Mouse (Mus musculus): Measurements from ENCODE around the gene Olfr1413. TPM values are rescaled to one million over a fixed set of nuclear protein-coding genes. Genes with fewer than 3 reads are reported as not detected.

The Olfr1413 gene
- total RNA-seq (2021) (not detected), polyA plus RNA-seq (2012; rRNA removed) (not detected in 2 replicates)
- long read RNA-seq: 0 reads

DNA sequence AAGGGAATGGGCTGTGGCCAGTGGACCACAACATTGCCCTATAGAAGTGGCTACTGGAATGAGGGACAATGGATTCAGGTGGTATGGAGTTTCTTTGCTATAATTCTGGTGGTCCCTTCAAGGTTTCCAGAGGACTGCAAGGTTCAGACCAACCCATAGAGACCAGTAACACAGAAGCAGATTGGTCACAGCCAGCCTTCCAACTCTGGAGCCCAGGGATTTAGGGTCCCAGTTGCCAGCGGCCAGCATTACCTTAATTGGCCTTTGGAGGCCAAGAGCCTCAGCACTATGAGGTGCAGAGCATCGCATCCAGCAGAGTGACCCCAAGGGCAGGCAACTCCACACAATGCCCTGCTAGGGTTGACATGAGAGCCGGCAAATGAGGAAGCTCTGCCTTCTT, at the start of gene Olfr1413:
Olfr1413 (plus strand) TSS at position 301 of the 400 bp plus-strand sequence.
- H3K4me1 ChIP-seq (ENCODE audit: control insufficient read depth, insufficient read depth, low read length): no peaks in the 10 kb centered on the region
- intact Hi-C loops (cut with DNase I): no loop called here
- H3K27me3 ChIP-seq (ENCODE audit: control insufficient read depth, insufficient read depth, low read length): no peaks in the 10 kb centered on the region
- no peak within 1 kb of the TSS for H3K27ac ChIP-seq
- no peak within 1 kb of the TSS for H3K9ac ChIP-seq (ENCODE audit: low read depth, low read length)
- TF ChIP-seq POLR2A (IDR thresholded peaks at IDR 0.05; ENCODE audit: insufficient read depth, low read depth, low read length) (no peak), CTCF (IDR thresholded peaks at IDR 0.05) (no peak), EP300 (IDR thresholded peaks at IDR 0.05; ENCODE audit: insufficient read depth, low read depth, low read length) (no peak)
- no peak within 1 kb of the TSS for H3K4me3 ChIP-seq
- DNase-seq: no peak
- H3K36me3 ChIP-seq (ENCODE audit: control insufficient read depth, insufficient read depth, low read length): no peaks in the 10 kb centered on the region
- no peaks in the 10 kb centered on the region for H3K79me2 ChIP-seq (replicated peaks; ENCODE audit: control insufficient read depth, insufficient read depth, low read length)
- 89% methylated on average over 3 of the region's 3 CpGs for WGBS

DNA sequence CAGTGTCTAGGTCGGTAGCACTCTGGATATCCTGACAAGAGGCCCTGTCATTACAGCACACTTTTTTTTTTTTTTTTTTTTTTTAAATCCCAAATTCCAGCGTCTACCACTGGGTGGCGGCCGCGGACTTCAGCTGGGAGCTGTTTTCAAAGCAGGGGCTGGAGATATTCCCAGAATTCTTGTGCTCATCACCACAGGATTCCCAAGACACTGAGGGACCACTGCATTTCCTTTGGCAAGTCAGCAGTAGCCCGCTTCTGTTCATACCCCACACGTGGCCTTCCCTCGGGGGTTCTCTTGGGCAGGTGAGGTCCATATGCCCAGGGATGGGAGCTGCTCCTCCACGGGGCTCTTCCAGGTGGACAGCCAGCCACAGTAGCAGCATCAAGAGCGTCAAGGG, 49.7 kb upstream of the Olfr1413 start:
- WGBS: 15% methylated on average over 10 of the region's 10 CpGs

DNA sequence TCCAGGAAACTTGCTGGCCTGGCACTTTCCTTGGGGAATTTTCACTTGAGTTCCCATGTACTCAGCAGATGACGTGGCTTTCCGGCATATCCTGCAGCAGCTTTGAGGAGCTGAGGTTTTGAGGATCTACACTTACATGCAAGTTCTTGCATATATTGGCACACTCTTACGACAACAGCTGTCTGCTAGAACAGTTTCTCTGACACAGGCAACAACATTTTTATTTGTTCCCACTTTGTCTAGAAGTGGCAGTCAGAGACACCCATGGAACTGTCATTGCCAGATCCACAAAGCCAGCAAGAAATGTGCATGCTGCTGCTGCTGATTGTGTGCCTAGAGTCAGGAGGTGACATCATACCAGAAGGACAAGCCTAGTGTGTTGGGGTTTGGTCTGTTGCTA, 47.4 kb upstream of the Olfr1413 start:
- WGBS: 73% methylated on average over 3 of the region's 3 CpGs
- no peak for TF ChIP-seq POLR2A (IDR thresholded peaks at IDR 0.05; ENCODE audit: insufficient read depth, low read depth, low read length)
- TF ChIP-seq CTCF (IDR thresholded peaks at IDR 0.05): no peak
- no peak for TF ChIP-seq EP300 (IDR thresholded peaks at IDR 0.05; ENCODE audit: insufficient read depth, low read depth, low read length)
- Histone ChIP-seq H3K36me3 (ENCODE audit: control insufficient read depth, insufficient read depth, low read length) (no peaks in the 10 kb centered on the region), H3K4me1 (ENCODE audit: control insufficient read depth, insufficient read depth, low read length) (no peaks in the 10 kb centered on the region), H3K4me3 (no peak overlapping the region), H3K27ac (no peak overlapping the region), H3K9ac (ENCODE audit: low read depth, low read length) (no peak overlapping the region), H3K79me2 (replicated peaks; ENCODE audit: control insufficient read depth, insufficient read depth, low read length) (no peaks in the 10 kb centered on the region), H3K27me3 (ENCODE audit: control insufficient read depth, insufficient read depth, low read length) (0 out of 2 replicates have a peak, but pooled peaks cover 2% of the 10 kb centered on the region)
- intact Hi-C loops (cut with DNase I): no loop called here
- no peak for DNase-seq

More for the DNA sequence above, 49.7 kb upstream of the Olfr1413 start:
- intact Hi-C loops (cut with DNase I): loop anchor here (2.0 kb wide), 1 partner anchor 89 kb away; no protein-coding TSS in a partner anchor
- TF ChIP-seq POLR2A (IDR thresholded peaks at IDR 0.05; ENCODE audit: insufficient read depth, low read depth, low read length) (no peak), CTCF (IDR thresholded peaks at IDR 0.05) (peak; percentile 66)
- 0 out of 2 replicates have a peak, but pooled peaks cover 2% of the 10 kb centered on the region for H3K27me3 ChIP-seq (ENCODE audit: control insufficient read depth, insufficient read depth, low read length)
- no peak overlapping the region for H3K27ac ChIP-seq
- H3K36me3 ChIP-seq (ENCODE audit: control insufficient read depth, insufficient read depth, low read length): no peaks in the 10 kb centered on the region
- no peaks in the 10 kb centered on the region for H3K4me1 ChIP-seq (ENCODE audit: control insufficient read depth, insufficient read depth, low read length)
- no peak for DNase-seq
- H3K79me2 ChIP-seq (replicated peaks; ENCODE audit: control insufficient read depth, insufficient read depth, low read length): no peaks in the 10 kb centered on the region
- H3K4me3 ChIP-seq: no peak overlapping the region
- H3K9ac ChIP-seq (ENCODE audit: low read depth, low read length): no peak overlapping the region

DNA sequence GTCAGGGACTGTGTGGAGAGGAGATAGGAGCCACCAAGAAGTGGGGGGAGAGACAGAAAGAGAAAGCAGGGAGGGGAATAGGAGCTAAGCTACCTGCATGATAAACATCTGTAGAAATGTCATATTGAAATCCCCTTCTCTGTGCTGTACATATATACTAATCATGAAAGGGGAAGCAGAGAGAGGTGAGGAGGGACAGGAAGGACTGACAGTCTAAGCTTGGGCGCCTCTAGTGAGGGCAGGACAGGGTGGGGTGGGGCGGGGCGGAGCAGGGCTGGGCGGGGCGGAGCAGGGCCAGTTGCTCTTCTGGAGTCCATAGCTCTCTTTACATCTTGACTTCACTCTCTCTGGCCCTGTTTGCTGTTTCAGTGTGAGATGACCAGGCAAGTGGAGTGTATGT, 34.1 kb upstream of the Olfr1413 start:
- 33% methylated on average over 5 of the region's 5 CpGs for WGBS
- H3K4me3 ChIP-seq: no peak overlapping the region
- TF ChIP-seq CTCF (IDR thresholded peaks at IDR 0.05): no peak
- no peak for TF ChIP-seq POLR2A (IDR thresholded peaks at IDR 0.05; ENCODE audit: insufficient read depth, low read depth, low read length)
- TF ChIP-seq EP300 (IDR thresholded peaks at IDR 0.05; ENCODE audit: insufficient read depth, low read depth, low read length): no peak
- no peak overlapping the region for H3K27ac ChIP-seq
- no peaks in the 10 kb centered on the region for H3K4me1 ChIP-seq (ENCODE audit: control insufficient read depth, insufficient read depth, low read length)
- no peaks in the 10 kb centered on the region for H3K79me2 ChIP-seq (replicated peaks; ENCODE audit: control insufficient read depth, insufficient read depth, low read length)
- intact Hi-C loops (cut with DNase I): no loop called here
- H3K36me3 ChIP-seq (ENCODE audit: control insufficient read depth, insufficient read depth, low read length): no peaks in the 10 kb centered on the region
- DNase-seq: no peak
- H3K27me3 ChIP-seq (ENCODE audit: control insufficient read depth, insufficient read depth, low read length): no peaks in the 10 kb centered on the region
- no peak overlapping the region for H3K9ac ChIP-seq (ENCODE audit: low read depth, low read length)

DNA sequence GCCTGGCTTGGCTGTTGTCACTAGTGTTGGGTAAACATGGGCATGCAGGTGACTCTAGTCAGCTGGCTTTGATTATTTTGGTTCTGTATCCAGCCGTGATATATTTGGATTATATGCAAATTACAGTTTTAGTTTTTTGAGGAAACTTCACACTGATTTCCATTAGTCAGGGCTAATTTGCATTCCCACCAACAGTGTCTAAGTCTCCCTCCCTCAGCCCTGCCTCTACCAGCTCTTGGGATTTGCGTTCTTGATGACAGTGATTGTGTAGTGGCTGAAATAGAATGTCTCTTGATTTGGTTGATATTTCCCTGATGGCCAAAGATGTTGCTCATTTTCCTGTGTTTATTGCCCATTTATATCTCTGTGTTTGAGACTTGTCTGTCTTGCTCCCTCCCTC, 32.1 kb upstream of the Olfr1413 start:
- Histone ChIP-seq H3K27ac (no peak overlapping the region), H3K79me2 (replicated peaks; ENCODE audit: control insufficient read depth, insufficient read depth, low read length) (no peaks in the 10 kb centered on the region), H3K9ac (ENCODE audit: low read depth, low read length) (no peak overlapping the region), H3K4me1 (ENCODE audit: control insufficient read depth, insufficient read depth, low read length) (no peaks in the 10 kb centered on the region), H3K4me3 (no peak overlapping the region), H3K27me3 (ENCODE audit: control insufficient read depth, insufficient read depth, low read length) (no peaks in the 10 kb centered on the region), H3K36me3 (ENCODE audit: control insufficient read depth, insufficient read depth, low read length) (no peaks in the 10 kb centered on the region)
- no peak for DNase-seq
- WGBS: 45% methylated on average over 2 of the region's 2 CpGs
- no peak for TF ChIP-seq POLR2A (IDR thresholded peaks at IDR 0.05; ENCODE audit: insufficient read depth, low read depth, low read length)
- no peak for TF ChIP-seq EP300 (IDR thresholded peaks at IDR 0.05; ENCODE audit: insufficient read depth, low read depth, low read length)
- TF ChIP-seq CTCF (IDR thresholded peaks at IDR 0.05): no peak
- intact Hi-C loops (cut with DNase I): no loop called here

DNA sequence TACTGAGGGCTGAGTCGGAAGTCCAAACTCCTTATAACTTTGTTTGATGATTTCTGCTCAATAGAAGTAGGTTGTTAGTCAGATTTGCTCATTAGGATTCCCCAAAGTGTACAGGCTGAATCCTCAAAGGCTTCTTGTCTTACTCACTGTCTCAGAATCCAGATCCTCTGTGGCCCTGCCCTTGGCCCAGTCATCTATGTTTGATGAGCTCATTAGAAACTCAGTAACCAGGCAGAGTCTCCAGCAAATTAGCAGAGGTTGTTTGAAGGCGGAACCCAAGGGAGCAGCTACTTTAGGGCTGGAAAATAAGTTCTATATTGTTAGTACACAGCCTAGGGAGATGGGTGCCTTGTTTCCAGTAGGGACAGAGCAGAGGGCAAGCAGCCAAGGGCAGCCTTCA, 25.2 kb upstream of the Olfr1413 start:
- TF ChIP-seq POLR2A (IDR thresholded peaks at IDR 0.05; ENCODE audit: insufficient read depth, low read depth, low read length) (no peak), CTCF (IDR thresholded peaks at IDR 0.05) (no peak), EP300 (IDR thresholded peaks at IDR 0.05; ENCODE audit: insufficient read depth, low read depth, low read length) (no peak)
- H3K79me2 ChIP-seq (replicated peaks; ENCODE audit: control insufficient read depth, insufficient read depth, low read length): no peaks in the 10 kb centered on the region
- H3K4me1 ChIP-seq (ENCODE audit: control insufficient read depth, insufficient read depth, low read length): no peaks in the 10 kb centered on the region
- WGBS: 70% methylated on average over 2 of the region's 2 CpGs
- H3K27ac ChIP-seq: no peak overlapping the region
- H3K4me3 ChIP-seq: no peak overlapping the region
- H3K36me3 ChIP-seq (ENCODE audit: control insufficient read depth, insufficient read depth, low read length): no peaks in the 10 kb centered on the region
- H3K9ac ChIP-seq (ENCODE audit: low read depth, low read length): no peak overlapping the region
- no peak for DNase-seq
- intact Hi-C loops (cut with DNase I): no loop called here
- H3K27me3 ChIP-seq (ENCODE audit: control insufficient read depth, insufficient read depth, low read length): no peaks in the 10 kb centered on the region
